Mouse (Mus musculus) left cerebral cortex, postnatal 25 days (tissue): Measurements from ENCODE around the gene Dcun1d3. TPM values are rescaled to one million over a fixed set of nuclear protein-coding genes. Genes with fewer than 3 reads are reported as not detected.

Experiments
- DNase-seq, 2 experiments: peaks; one replicate each; pipeline ENCODE4 v3.0.0; 2022; ENCODE audit warnings: low spot score in 2 of 2, mixed read lengths in 1 of 2
- intact Hi-C: fragments of 180-260 bp; cut with DNase I; formaldehyde crosslinking; loops from one replicate; pipeline ENCODE4 v1.15.1; 2025
- total RNA-seq, 2 experiments: library from RNA; stranded (reverse); gene quantifications; 2 replicates each; pipeline ENCODE4 v1.2.3; 2021

Dcun1d3 gene
- 10 to 100 TPM; 29.8 to 35.6 TPM for total RNA-seq

- intact Hi-C loops, result loop anchor here (1.0 to 5.0 kb wide), 2 partner anchors 20 to 206 kb away; partner anchors contain the start of gene Tmem159
- peak; percentile 97 to 98 for DNase-seq
Measured at GRCm38 (mm10) chr7:119895639-119896512, at the start of gene Dcun1d3, which contains the start of gene Lyrm1. TSS of gene Dcun1d3 (minus strand) at chr7:119896298. TSS of gene Lyrm1 (plus strand) at chr7:119895861.

GRCm38 (mm10) chr7:119941569-119941968, 45.5 kb upstream of the Dcun1d3 start:
- intact Hi-C loops, result no loop called here
- DNase-seq, result no peak

GRCm38 (mm10) chr7:119937036-119937435, 40.9 kb upstream of the Dcun1d3 start:
- intact Hi-C loops, result no loop called here

GRCm38 (mm10) chr7:119936321-119936720, 40.2 kb upstream of the Dcun1d3 start:
- intact Hi-C loops, result no loop called here

More at GRCm38 (mm10) chr7:119937036-119937435, 40.9 kb upstream of the Dcun1d3 start:
- DNase-seq, result no peak

GRCm38 (mm10) chr7:119928783-119929440, 32.8 kb upstream of the Dcun1d3 start:
- intact Hi-C loops, result no loop called here
- no peak for DNase-seq

More at GRCm38 (mm10) chr7:119936321-119936720, 40.2 kb upstream of the Dcun1d3 start:
- DNase-seq, result no peak

GRCm38 (mm10) chr7:119921054-119921453, 25.0 kb upstream of the Dcun1d3 start:
- DNase-seq, result no peak
- intact Hi-C loops, result no loop called here

GRCm38 (mm10) chr7:119920457-119920856, 24.4 kb upstream of the Dcun1d3 start:
- intact Hi-C loops, result no loop called here
- DNase-seq, result peak in 1 of 2 experiments; percentile 10

GRCm38 (mm10) chr7:119911727-119912126, 15.6 kb upstream of the Dcun1d3 start:
- intact Hi-C loops, result no loop called here

GRCm38 (mm10) chr7:119906523-119907215, 10.6 kb upstream of the Dcun1d3 start:
- DNase-seq, result no peak

More at GRCm38 (mm10) chr7:119911727-119912126, 15.6 kb upstream of the Dcun1d3 start:
- DNase-seq, result no peak

GRCm38 (mm10) chr7:119899386-119900057, 3.4 kb upstream of the Dcun1d3 start:
- intact Hi-C loops, result loop anchor here (5.0 kb wide), 1 partner anchor 203 kb away; the partner anchor contains the start of gene Tmem159

More at GRCm38 (mm10) chr7:119906523-119907215, 10.6 kb upstream of the Dcun1d3 start:
- intact Hi-C loops, result no loop called here

GRCm38 (mm10) chr7:119898247-119898856, 2.3 kb upstream of the Dcun1d3 start:
- DNase-seq, result no peak
- intact Hi-C loops, result loop anchor here (5.0 kb wide), 1 partner anchor 204 kb away; the partner anchor contains the start of gene Tmem159

More at GRCm38 (mm10) chr7:119899386-119900057, 3.4 kb upstream of the Dcun1d3 start:
- DNase-seq, result no peak

- intact Hi-C loops, result loop anchor here (5.0 kb wide), 1 partner anchor 205 kb away; the partner anchor contains the start of gene Tmem159
- no peak for DNase-seq
Measured at GRCm38 (mm10) chr7:119897521-119898109, 1.5 kb upstream of the Dcun1d3 start.

- DNase-seq, result no peak
- intact Hi-C loops, result loop anchor here (1.0 to 5.0 kb wide), 2 partner anchors 19 to 207 kb away; partner anchors contain the start of gene Tmem159
Measured at GRCm38 (mm10) chr7:119894818-119895544, 1.1 kb downstream of the Dcun1d3 start.

GRCm38 (mm10) chr7:119892742-119893141, 3.4 kb downstream of the Dcun1d3 start:
- intact Hi-C loops, result no loop called here
- DNase-seq, result no peak

- DNase-seq, result no peak
- intact Hi-C loops, result no loop called here
Measured at GRCm38 (mm10) chr7:119892198-119892597, 3.9 kb downstream of the Dcun1d3 start.

GRCm38 (mm10) chr7:119887887-119888286, 8.2 kb downstream of the Dcun1d3 start:
- intact Hi-C loops, result no loop called here
- no peak for DNase-seq

- no peak for DNase-seq
- intact Hi-C loops, result no loop called here
Measured at GRCm38 (mm10) chr7:119881229-119881628, 14.9 kb downstream of the Dcun1d3 start.
